Mouse (Mus musculus) MEL (cell line): ENCODE results near the gene Gm42791. TPM values are rescaled to one million over a fixed set of nuclear protein-coding genes. Genes with fewer than 3 reads are reported as not detected.

ENCODE experiments used
- DNase-seq: peaks from one replicate; pipeline ENCODE4 v3.0.0; 2011; ENCODE audit warnings: low read depth, low spot score
- H3K27ac ChIP-seq: 2 replicates; pipeline ENCODE4 v1.5.1; 2012; ENCODE audit warnings: low read depth, mild to moderate bottlenecking, control low read depth, low read length, moderate library complexity; ENCODE audit not compliant: control insufficient read depth
- H3K27me3 ChIP-seq, 2 experiments: fragments of 150-350 bp in 1 of 2; sonication (generic) in 1 of 2; 2 replicates each; pipeline ENCODE4 v1.6.1; 2012; ENCODE audit warnings: low read length in 2 of 2, mild to moderate bottlenecking in 2 of 2, improper control_type of control experiment in 1 of 2, moderate library complexity in 1 of 2; ENCODE audit not compliant: insufficient read depth in 2 of 2, control insufficient read depth in 1 of 2
- H3K36me3 ChIP-seq, 2 experiments: 2 replicates each; pipeline ENCODE4 v1.6.1; 2012 to 2014; ENCODE audit warnings: low read length in 2 of 2, improper control_type of control experiment in 1 of 2, inconsistent platforms in 1 of 2, mild to moderate bottlenecking in 1 of 2; ENCODE audit not compliant: insufficient read depth in 2 of 2, control insufficient read depth in 1 of 2
- H3K4me1 ChIP-seq, 2 experiments: fragments of 150-350 bp in 1 of 2; sonication (generic) in 1 of 2; 2 replicates each; pipeline ENCODE4 v1.6.1; 2012; ENCODE audit warnings: low read length in 2 of 2, improper control_type of control experiment in 1 of 2, mild to moderate bottlenecking in 1 of 2; ENCODE audit not compliant: insufficient read depth in 2 of 2, control insufficient read depth in 1 of 2
- H3K4me3 ChIP-seq, 2 experiments: fragments of 150-350 bp in 1 of 2; sonication (generic) in 1 of 2; 2 replicates each; pipeline ENCODE4 v1.5.1; 2012; ENCODE audit warnings: low read depth in 2 of 2, low read length in 2 of 2, mild to moderate bottlenecking in 2 of 2, moderate library complexity in 2 of 2, control low read depth in 1 of 2, improper control_type of control experiment in 1 of 2; ENCODE audit not compliant: control insufficient read depth in 1 of 2, insufficient read depth in 1 of 2
- H3K79me2 ChIP-seq: 2 replicates; pipeline ENCODE4 v1.6.1; 2012; ENCODE audit warnings: mild to moderate bottlenecking, low read length, moderate library complexity; ENCODE audit not compliant: control insufficient read depth, poor library complexity, insufficient read depth
- H3K9ac ChIP-seq: 2 replicates; pipeline ENCODE4 v1.6.1; 2012; ENCODE audit warnings: low read depth, mild to moderate bottlenecking, control low read depth, low read length, moderate library complexity; ENCODE audit not compliant: control insufficient read depth, poor library complexity, severe bottlenecking
- H3K9me3 ChIP-seq: fragments of 150-350 bp; sonication (generic); replicated peaks from 2 replicates; pipeline ENCODE4 v1.6.1; 2012; ENCODE audit warnings: mild to moderate bottlenecking, low read length, improper control_type of control experiment, moderate library complexity; ENCODE audit not compliant: insufficient read depth
- BHLHE40 ChIP-seq: IDR thresholded peaks from 2 replicates; pipeline ENCODE4 v1.6.1; 2012; ENCODE audit warnings: low read depth, mild to moderate bottlenecking, inconsistent platforms, low read length, improper control_type of control experiment, borderline replicate concordance
- CHD1 ChIP-seq: IDR thresholded peaks from 2 replicates; pipeline ENCODE4 v1.6.1; 2012; ENCODE audit warnings: low read depth, mild to moderate bottlenecking, inconsistent platforms, low read length, improper control_type of control experiment
- CHD2 ChIP-seq: IDR thresholded peaks from 2 replicates; pipeline ENCODE4 v1.6.1; 2011; ENCODE audit warnings: low read length, improper control_type of control experiment
- CTCF ChIP-seq, 3 experiments: IDR thresholded peaks in 2 of 3; conservative IDR thresholded peaks in 1 of 3; 2 replicates each; pipeline ENCODE4 v1.5.1; 2011 to 2012; ENCODE audit warnings: low read length in 3 of 3, low read depth in 2 of 3, mild to moderate bottlenecking in 2 of 3, improper control_type of control experiment in 1 of 3, inconsistent platforms in 1 of 3, mixed read lengths in 1 of 3, moderate library complexity in 1 of 3; ENCODE audit not compliant: control insufficient read depth in 1 of 3, insufficient read depth in 1 of 3, poor library complexity in 1 of 3, severe bottlenecking in 1 of 3
- E2F4 ChIP-seq: IDR thresholded peaks from 2 replicates; pipeline ENCODE4 v1.6.1; 2011; ENCODE audit warnings: low read depth, low read length, improper control_type of control experiment, borderline replicate concordance
- ELF1 ChIP-seq: IDR thresholded peaks from 2 replicates; pipeline ENCODE4 v1.6.1; 2014; ENCODE audit warnings: low read depth, mild to moderate bottlenecking, inconsistent platforms, low read length, improper control_type of control experiment, moderate library complexity
- EP300 ChIP-seq, 2 experiments: IDR thresholded peaks; 2 replicates each; pipeline ENCODE4 v1.6.1; 2011; ENCODE audit warnings: improper control_type of control experiment in 2 of 2, low read length in 2 of 2, low read depth in 1 of 2, mild to moderate bottlenecking in 1 of 2
- ETS1 ChIP-seq: IDR thresholded peaks from 2 replicates; pipeline ENCODE4 v1.6.1; 2012; ENCODE audit warnings: low read depth, mild to moderate bottlenecking, inconsistent platforms, low read length, improper control_type of control experiment, moderate library complexity
- GABPA ChIP-seq: IDR thresholded peaks from 2 replicates; pipeline ENCODE4 v1.6.1; 2012; ENCODE audit warnings: low read depth, mild to moderate bottlenecking, inconsistent platforms, low read length, improper control_type of control experiment, moderate library complexity
- GATA1 ChIP-seq: IDR thresholded peaks from 2 replicates; pipeline ENCODE4 v1.6.1; 2011; ENCODE audit warnings: low read depth, low read length, improper control_type of control experiment
- HCFC1 ChIP-seq: IDR thresholded peaks from 2 replicates; pipeline ENCODE4 v1.6.1; 2012; ENCODE audit warnings: low read depth, mild to moderate bottlenecking, inconsistent platforms, low read length, improper control_type of control experiment, moderate library complexity
- JUND ChIP-seq: IDR thresholded peaks from 2 replicates; pipeline ENCODE4 v1.6.1; 2011; ENCODE audit warnings: low read depth, mild to moderate bottlenecking, improper control_type of control experiment, low read length
- KAT2A ChIP-seq: conservative IDR thresholded peaks from 2 replicates; pipeline ENCODE4 v1.6.1; 2012; ENCODE audit warnings: low read depth, low read length, improper control_type of control experiment, inconsistent platforms
- MAFK ChIP-seq: IDR thresholded peaks from 2 replicates; pipeline ENCODE4 v1.6.1; 2011; ENCODE audit warnings: low read depth, mild to moderate bottlenecking, low read length, improper control_type of control experiment, borderline replicate concordance
- MAX ChIP-seq: IDR thresholded peaks from 2 replicates; pipeline ENCODE4 v1.6.1; 2011; ENCODE audit warnings: low read length, improper control_type of control experiment
- MAZ ChIP-seq: IDR thresholded peaks from 2 replicates; pipeline ENCODE4 v1.6.1; 2012; ENCODE audit warnings: low read depth, mild to moderate bottlenecking, inconsistent platforms, low read length, improper control_type of control experiment
- MEF2A ChIP-seq: IDR thresholded peaks from 2 replicates; pipeline ENCODE4 v1.6.1; 2014; ENCODE audit warnings: low read depth, mild to moderate bottlenecking, inconsistent platforms, low read length, improper control_type of control experiment; ENCODE audit not compliant: poor library complexity, insufficient replicate concordance, severe bottlenecking; ENCODE audit errors: extremely low read depth
- MXI1 ChIP-seq: IDR thresholded peaks from 2 replicates; pipeline ENCODE4 v1.6.1; 2011; ENCODE audit warnings: mild to moderate bottlenecking, low read depth, low read length, improper control_type of control experiment
- MYB ChIP-seq: IDR thresholded peaks from 2 replicates; pipeline ENCODE4 v1.6.1; 2011; ENCODE audit warnings: mild to moderate bottlenecking, low read depth, low read length, improper control_type of control experiment
- MYC ChIP-seq: IDR thresholded peaks from 2 replicates; pipeline ENCODE4 v1.6.1; 2011; ENCODE audit warnings: low read depth, mild to moderate bottlenecking, low read length, improper control_type of control experiment, moderate library complexity
- NELFE ChIP-seq: IDR thresholded peaks from 2 replicates; pipeline ENCODE4 v1.6.1; 2011; ENCODE audit warnings: low read depth, low read length, improper control_type of control experiment
- NRF1 ChIP-seq: IDR thresholded peaks from 2 replicates; pipeline ENCODE4 v1.6.1; 2014; ENCODE audit warnings: low read depth, mild to moderate bottlenecking, inconsistent platforms, low read length, improper control_type of control experiment, moderate library complexity; ENCODE audit not compliant: poor library complexity, insufficient read depth, severe bottlenecking
- POLR2A ChIP-seq, 2 experiments: IDR thresholded peaks; 2 replicates each; pipeline ENCODE4 v1.6.1; 2011 to 2012; ENCODE audit warnings: low read length in 2 of 2, mild to moderate bottlenecking in 2 of 2, control low read depth in 1 of 2, improper control_type of control experiment in 1 of 2, low read depth in 1 of 2, moderate library complexity in 1 of 2; ENCODE audit not compliant: control insufficient read depth in 1 of 2, insufficient read depth in 1 of 2, poor library complexity in 1 of 2
- POLR2AphosphoS2 ChIP-seq: IDR thresholded peaks from 2 replicates; pipeline ENCODE4 v1.6.1; 2011; ENCODE audit warnings: low read length, improper control_type of control experiment
- POLR2AphosphoS5 ChIP-seq: IDR thresholded peaks from 2 replicates; pipeline ENCODE4 v1.6.1; 2012; ENCODE audit warnings: low read depth, borderline replicate concordance, mild to moderate bottlenecking, inconsistent platforms, low read length, moderate library complexity, mixed read lengths
- RAD21 ChIP-seq: IDR thresholded peaks from 2 replicates; pipeline ENCODE4 v1.6.1; 2011; ENCODE audit warnings: mild to moderate bottlenecking, low read depth, low read length, improper control_type of control experiment
- RCOR1 ChIP-seq: IDR thresholded peaks from 2 replicates; pipeline ENCODE4 v1.6.1; 2012; ENCODE audit warnings: low read depth, mild to moderate bottlenecking, inconsistent platforms, low read length, improper control_type of control experiment
- SIN3A ChIP-seq: IDR thresholded peaks from 2 replicates; pipeline ENCODE4 v1.6.1; 2012; ENCODE audit warnings: low read length, improper control_type of control experiment, inconsistent platforms
- SMC3 ChIP-seq: IDR thresholded peaks from 2 replicates; pipeline ENCODE4 v1.6.1; 2011; ENCODE audit warnings: low read depth, low read length, improper control_type of control experiment
- TAL1 ChIP-seq: IDR thresholded peaks from 2 replicates; pipeline ENCODE4 v1.6.1; 2012; ENCODE audit warnings: mild to moderate bottlenecking, inconsistent platforms, low read length, moderate library complexity, mixed read lengths
- TBP ChIP-seq: IDR thresholded peaks from 2 replicates; pipeline ENCODE4 v1.8.0; 2011; ENCODE audit warnings: low read depth, low read length, improper control_type of control experiment
- TCF12 ChIP-seq: IDR thresholded peaks from 2 replicates; pipeline ENCODE4 v1.6.1; 2014; ENCODE audit warnings: low read depth, mild to moderate bottlenecking, inconsistent platforms, low read length, improper control_type of control experiment, moderate library complexity
- UBTF ChIP-seq: IDR thresholded peaks from 2 replicates; pipeline ENCODE4 v1.6.1; 2012; ENCODE audit warnings: low read depth, mild to moderate bottlenecking, inconsistent platforms, low read length, improper control_type of control experiment, moderate library complexity, borderline replicate concordance; ENCODE audit not compliant: insufficient read depth
- USF1 ChIP-seq: IDR thresholded peaks from 2 replicates; pipeline ENCODE4 v1.6.1; 2014; ENCODE audit warnings: low read depth, mild to moderate bottlenecking, inconsistent platforms, low read length, improper control_type of control experiment, moderate library complexity
- ZC3H11A ChIP-seq: IDR thresholded peaks from 2 replicates; pipeline ENCODE4 v1.6.1; 2012; ENCODE audit warnings: low read depth, mild to moderate bottlenecking, inconsistent platforms, low read length, improper control_type of control experiment
- ZKSCAN1 ChIP-seq: IDR thresholded peaks from 2 replicates; pipeline ENCODE4 v1.6.1; 2012; ENCODE audit warnings: low read depth, mild to moderate bottlenecking, inconsistent platforms, low read length, improper control_type of control experiment, moderate library complexity
- ZMIZ1 ChIP-seq: IDR thresholded peaks from 2 replicates; pipeline ENCODE4 v1.6.1; 2012; ENCODE audit warnings: low read depth, mild to moderate bottlenecking, inconsistent platforms, low read length, improper control_type of control experiment, moderate library complexity
- ZNF384 ChIP-seq: IDR thresholded peaks from 2 replicates; pipeline ENCODE4 v1.6.1; 2012; ENCODE audit warnings: low read depth, mild to moderate bottlenecking, inconsistent platforms, low read length, improper control_type of control experiment
- polyA plus RNA-seq, 2 experiments: library from polyadenylated mRNA; stranded (reverse) in 1 of 2; unstranded in 1 of 2; fragments of >175 nt in 1 of 2; fragments of >200 nt in 1 of 2; gene quantifications; 2 replicates each; pipeline versions ENCODE4 v1.2.1 to v1.2.4; 2012; ENCODE audit warnings: low replicate concordance in 2 of 2, low read depth in 1 of 2; ENCODE audit not compliant: insufficient read length in 2 of 2, insufficient read depth in 1 of 2, missing spikeins in 1 of 2
- total RNA-seq: library from RNA; depleted of rRNA; stranded (reverse); fragments of 300-350 nt; gene quantifications from 2 replicates; pipeline ENCODE4 v1.2.3, GENCODE M21; 2012

Gm42791 gene
- total and polyA plus RNA-seq, 3 experiments = 1.2 to 2.1 TPM; not detected in 1

DNA sequence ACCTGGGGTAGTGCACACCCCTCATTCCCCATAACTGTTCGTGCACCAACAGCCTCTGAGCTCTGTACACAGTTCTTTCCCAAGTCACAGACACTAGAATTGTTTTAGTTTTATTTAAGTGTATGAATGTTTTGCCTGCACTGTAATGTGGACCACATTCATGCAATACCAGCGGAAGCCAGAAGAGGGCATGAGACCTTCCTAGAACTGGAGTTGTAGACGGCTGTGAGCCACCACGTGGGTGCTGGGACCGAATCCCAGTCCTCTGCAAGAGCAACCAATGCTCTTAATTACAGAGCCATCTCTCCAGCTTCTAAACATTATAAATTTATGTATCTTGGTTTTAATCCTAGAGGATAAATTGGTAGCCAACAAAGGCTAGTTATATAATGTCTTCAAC lies 48.2 kb downstream of the Gm42791 start:
- peak; percentile 93 for DNase-seq
- no peaks in the 10 kb centered on the region for H3K9me3 ChIP-seq
- H3K79me2 ChIP-seq = no peaks in the 10 kb centered on the region
- TF ChIP-seq KAT2A (no peak), ZC3H11A (peak; percentile 57), ZMIZ1 (no peak), CHD1 (no peak), CHD2 (no peak), MXI1 (peak; percentile 72), BHLHE40 (no peak), UBTF (no peak), TCF12 (no peak), ETS1 (no peak), GABPA (no peak), GATA1 (no peak), E2F4 (no peak), MYC (peak; percentile 95), POLR2AphosphoS5 (no peak), POLR2AphosphoS2 (no peak), RCOR1 (no peak), TBP (no peak), ELF1 (no peak), ZNF384 (no peak), MAFK (no peak), RAD21 (peak; percentile 55), ZKSCAN1 (no peak), MAZ (no peak), JUND (no peak), MAX (peak; percentile 92), POLR2A (IDR thresholded peaks at IDR 0.05; ENCODE audit: control insufficient read depth in 1 of 2, insufficient read depth in 1 of 2, low read depth in 1 of 2, low read length in 2 of 2, poor library complexity in 1 of 2) (no peak), NELFE (no peak), MEF2A (no peak), EP300 (IDR thresholded peaks at IDR 0.05; ENCODE audit: low read depth in 1 of 2, low read length in 2 of 2) (no peak), NRF1 (no peak), MYB (no peak), HCFC1 (no peak), SMC3 (peak; percentile 85), TAL1 (no peak), USF1 (peak; percentile 83), CTCF (IDR thresholded peaks at IDR 0.05 in 2 of 3, conservative IDR thresholded peaks at IDR 0.05 in 1 of 3; ENCODE audit: control insufficient read depth in 1 of 3, insufficient read depth in 1 of 3, low read depth in 2 of 3, low read length in 3 of 3, poor library complexity in 1 of 3, severe bottlenecking in 1 of 3) (peak; percentile 71 to 91 (median 81)), SIN3A (0 out of 2 replicates have a peak, but pooled peaks have one; percentile 15)

More for the DNA sequence above, 48.2 kb downstream of the Gm42791 start:
- Histone ChIP-seq H3K4me3 (no peak overlapping the region), H3K4me1 (no peaks in the 10 kb centered on the region; a peak in 1 of 4 replicates), H3K9ac (no peak overlapping the region), H3K27ac (no peak overlapping the region), H3K27me3 (no peaks in the 10 kb centered on the region), H3K36me3 (no peaks in the 10 kb centered on the region)
